Mouse (Mus musculus) liver, postnatal 0 days (tissue): ENCODE data around the gene Gpr55. TPM values are rescaled to one million over a fixed set of nuclear protein-coding genes. Genes with fewer than 3 reads are reported as not detected.
A peak's percentile ranks its signal among the peaks of the same experiment; 100 is the strongest.

Experiments
- ATAC-seq: fragments of 200-750 bp; cut with Nextera tagmentation; 2 replicates; pipeline ENCODE4 v1.8.0; 2017; ENCODE audit warnings: mild to moderate bottlenecking, moderate library complexity
- DNase-seq: peaks from one replicate; pipeline ENCODE4 v3.0.0-alpha.2; 2016
- H3K27ac ChIP-seq: fragments of 300-500 bp; sonication (generic); 2 replicates; pipeline ENCODE4 v1.5.1; 2014; ENCODE audit warnings: antibody characterized with exemption, moderate library complexity, mild to moderate bottlenecking, low read depth
- H3K27me3 ChIP-seq: fragments of 300-500 bp; sonication (generic); 2 replicates; pipeline ENCODE4 v1.6.1; 2014; ENCODE audit warnings: low read length, control low read depth, mixed read lengths; ENCODE audit not compliant: insufficient read depth
- H3K36me3 ChIP-seq: fragments of 300-500 bp; sonication (generic); replicated peaks from 2 replicates; pipeline ENCODE4 v1.6.1; 2014; ENCODE audit warnings: mild to moderate bottlenecking, control low read depth, low read length, moderate library complexity, mixed read lengths; ENCODE audit not compliant: insufficient read depth
- H3K4me1 ChIP-seq: fragments of 300-500 bp; sonication (generic); 2 replicates; pipeline ENCODE4 v1.6.1; 2014; ENCODE audit warnings: antibody characterized with exemption, mild to moderate bottlenecking, control low read depth; ENCODE audit not compliant: insufficient read depth
- H3K4me2 ChIP-seq: fragments of 300-500 bp; sonication (generic); 2 replicates; pipeline ENCODE4 v1.6.1; 2014; ENCODE audit warnings: low read depth, mild to moderate bottlenecking, low read length, moderate library complexity, mixed read lengths
- H3K4me3 ChIP-seq: fragments of 300-500 bp; sonication (generic); 2 replicates; pipeline ENCODE4 v1.5.1; 2014; ENCODE audit warnings: low read depth, low read length
- H3K9ac ChIP-seq: fragments of 300-500 bp; sonication (generic); replicated peaks from 2 replicates; pipeline ENCODE4 v1.6.1; 2014; ENCODE audit warnings: mild to moderate bottlenecking, moderate library complexity
- H3K9me3 ChIP-seq: fragments of 300-500 bp; sonication (generic); 2 replicates; pipeline ENCODE4 v1.6.1; 2016; ENCODE audit warnings: mild to moderate bottlenecking, control low read depth, low read length, mixed read lengths
- CTCF ChIP-seq: sonication (generic); IDR thresholded peaks from 2 replicates; pipeline ENCODE4 v1.5.1; 2016; ENCODE audit warnings: antibody characterized with exemption, low read depth
- EP300 ChIP-seq: IDR thresholded peaks from 2 replicates; pipeline ENCODE4 v1.6.1; 2016; ENCODE audit warnings: antibody characterized with exemption, low read depth, mild to moderate bottlenecking
- WGBS: fragments of 180-500 bp; shearing (Covaris S2); extraction: QIAGEN DNeasy Blood & Tissue Kit; methylation state at CpG from one replicate; pipeline ENCODE4 v1.1.7; 2014; ENCODE audit not compliant: insufficient replicate concordance; 5-methylcytosine and 5-hydroxymethylcytosine counted together
- polyA plus RNA-seq: library from polyadenylated mRNA; unstranded; fragments of >200 nt; fragmentation: Nextera tagmentation; extraction: Ambion mirVana; gene quantifications from 2 replicates; pipeline ENCODE4 v1.2.1, GENCODE M21; 2015

Gpr55 gene
- polyA plus RNA-seq, 1 experiment from 2014 or later, result 0.20 TPM

- H3K27ac ChIP-seq, result no peak overlapping the region
- ATAC-seq (no peak), DNase-seq (no peak)
- peaks cover 15% of the 10 kb centered on the region for H3K36me3 ChIP-seq
- TF ChIP-seq CTCF, result no peak
- no peak for TF ChIP-seq EP300
- no peak overlapping the region for H3K9ac ChIP-seq
- H3K4me2 ChIP-seq, result no peak overlapping the region
- WGBS, result 62% methylated on average over 7 of the region's 7 CpGs
- peaks cover 56% of the 10 kb centered on the region for H3K4me1 ChIP-seq
- no peaks in the 10 kb centered on the region for H3K9me3 ChIP-seq
- H3K4me3 ChIP-seq, result no peak overlapping the region
- H3K27me3 ChIP-seq, result no peaks in the 10 kb centered on the region
Measured at GRCm38 (mm10) chr1:85900521-85901333, 60.1 kb downstream of the Gpr55 start.

GRCm38 (mm10) chr1:85899388-85899761, 61.4 kb downstream of the Gpr55 start:
- no peaks in the 10 kb centered on the region for H3K27me3 ChIP-seq
- no peak overlapping the region for H3K9ac ChIP-seq
- no peaks in the 10 kb centered on the region for H3K9me3 ChIP-seq
- H3K36me3 ChIP-seq, result peaks cover 6% of the 10 kb centered on the region; the same call in 1 of the 2 replicates
- TF ChIP-seq CTCF, result peak; percentile 21; the same call in 1 of the 2 replicates
- no peak for TF ChIP-seq EP300
- no peak overlapping the region for H3K4me3 ChIP-seq
- ATAC-seq (no peak), DNase-seq (no peak)
- H3K27ac ChIP-seq, result no peak overlapping the region
- H3K4me2 ChIP-seq, result no peak overlapping the region
- H3K4me1 ChIP-seq, result peaks cover 62% of the 10 kb centered on the region

- TF ChIP-seq EP300, result no peak
- no peak for TF ChIP-seq CTCF
- no peaks in the 10 kb centered on the region for H3K9me3 ChIP-seq
- peaks cover 4% of the 10 kb centered on the region; the same call in 1 of the 2 replicates for H3K36me3 ChIP-seq
- H3K27ac ChIP-seq, result no peak overlapping the region
- no peak overlapping the region for H3K9ac ChIP-seq
- peaks cover 65% of the 10 kb centered on the region for H3K4me1 ChIP-seq
- no peak overlapping the region for H3K4me2 ChIP-seq
- no peak overlapping the region for H3K4me3 ChIP-seq
- ATAC-seq, result peak; percentile 22; the same call in 1 of the 2 replicates
- WGBS, result 64% methylated on average over 12 of the region's 12 CpGs
- H3K27me3 ChIP-seq, result no peaks in the 10 kb centered on the region
- DNase-seq, result no peak
Measured at GRCm38 (mm10) chr1:85898761-85899387, 61.9 kb downstream of the Gpr55 start.

GRCm38 (mm10) chr1:85897901-85898760, 62.7 kb downstream of the Gpr55 start:
- 59% methylated on average over 8 of the region's 8 CpGs for WGBS
- no peaks in the 10 kb centered on the region for H3K27me3 ChIP-seq
- no peak for DNase-seq
- H3K9ac ChIP-seq, result no peak overlapping the region
- no peaks in the 10 kb centered on the region for H3K36me3 ChIP-seq
- 0 out of 2 replicates have a peak overlapping the region, but pooled peaks have one; percentile 34 for H3K27ac ChIP-seq
- TF ChIP-seq CTCF (no peak), EP300 (no peak)
- no peaks in the 10 kb centered on the region for H3K9me3 ChIP-seq
- H3K4me2 ChIP-seq, result no peak overlapping the region
- H3K4me1 ChIP-seq, result peaks cover 66% of the 10 kb centered on the region
- no peak overlapping the region for H3K4me3 ChIP-seq
- ATAC-seq, result no peak

- Histone ChIP-seq H3K9me3 (no peaks in the 10 kb centered on the region), H3K27me3 (no peaks in the 10 kb centered on the region), H3K4me2 (peak overlapping the region; percentile 96; the same call in 1 of the 2 replicates), H3K4me1 (peaks cover 63% of the 10 kb centered on the region), H3K4me3 (no peak overlapping the region), H3K36me3 (no peaks in the 10 kb centered on the region), H3K9ac (no peak overlapping the region), H3K27ac (0 out of 2 replicates have a peak overlapping the region, but pooled peaks have one; percentile 62)
- DNase-seq (no peak), ATAC-seq (no peak)
- WGBS, result 39% methylated on average over 12 of the region's 12 CpGs
- TF ChIP-seq EP300, result no peak
- no peak for TF ChIP-seq CTCF
Measured at GRCm38 (mm10) chr1:85896781-85897700, 63.8 kb downstream of the Gpr55 start.
